Mouse (Mus musculus): ENCODE results near the gene Amn1. TPM values are rescaled to one million over a fixed set of nuclear protein-coding genes. Genes with fewer than 3 reads are reported as not detected.
A peak's percentile ranks its signal among the peaks of the same experiment; 100 is the strongest.
"Not testable (repeated sequence)": the region's sequence is repeated elsewhere in the genome, so short reads cannot be mapped to it uniquely, and the experiment has no call there.

Gene Amn1
- polyA plus RNA-seq, 1 experiment from 2014 or later = 39.1 TPM

- H3K27ac ChIP-seq (replicated peaks; ENCODE audit: low read depth, low read length); DNase-seq (ENCODE audit: low spot score); H3K9ac ChIP-seq (ENCODE audit: low read length); H3K27me3 ChIP-seq (ENCODE audit: control insufficient read depth, insufficient read depth, low read length); H3K4me2 ChIP-seq (ENCODE audit: low read depth, severe bottlenecking); H3K9me3 ChIP-seq (ENCODE audit: control insufficient read depth, low read length); H3K4me3 ChIP-seq (ENCODE audit: low read depth, low read length); H3K36me3 ChIP-seq (ENCODE audit: control insufficient read depth, insufficient read depth, low read length); H3K4me1 ChIP-seq (ENCODE audit: control insufficient read depth, insufficient read depth, low read length); ATAC-seq (ENCODE audit: insufficient number of reproducible peaks, low FRiP score, low TSS enrichment, low read depth): not testable (repeated sequence)
- 88% methylated on average over 5 of the region's 5 CpGs for WGBS
Measured at GRCm38 (mm10) chr6:149191951-149192350, 3.4 kb upstream of the Amn1 start.

GRCm38 (mm10) chr6:149189340-149189922, 919 bp upstream of the Amn1 start:
- H3K4me2 ChIP-seq (ENCODE audit: low read depth, severe bottlenecking) = no peak overlapping the region
- peaks cover 4% of the 10 kb centered on the region; the same call in 1 of the 2 replicates for H3K4me1 ChIP-seq (ENCODE audit: control insufficient read depth, insufficient read depth, low read length)
- ATAC-seq (ENCODE audit: insufficient number of reproducible peaks, low FRiP score, low TSS enrichment, low read depth) (no peak), DNase-seq (ENCODE audit: low spot score) (no peak)
- H3K9ac ChIP-seq (ENCODE audit: low read length) = no peak overlapping the region
- no peak overlapping the region for H3K27ac ChIP-seq (replicated peaks; ENCODE audit: low read depth, low read length)
- no peaks in the 10 kb centered on the region for H3K27me3 ChIP-seq (ENCODE audit: control insufficient read depth, insufficient read depth, low read length)
- H3K36me3 ChIP-seq (ENCODE audit: control insufficient read depth, insufficient read depth, low read length) = peaks cover 2% of the 10 kb centered on the region; the same call in 1 of the 2 replicates
- no peak overlapping the region for H3K4me3 ChIP-seq (ENCODE audit: low read depth, low read length)
- H3K9me3 ChIP-seq (ENCODE audit: control insufficient read depth, low read length) = no peaks in the 10 kb centered on the region
- 92% methylated on average over 16 of the region's 16 CpGs for WGBS

- peak overlapping the region; percentile 96 for H3K9ac ChIP-seq (ENCODE audit: low read length)
Measured at GRCm38 (mm10) chr6:149188925-149189257, 379 bp upstream of the Amn1 start.

GRCm38 (mm10) chr6:149187371-149187770, 1.1 kb downstream of the Amn1 start:
- Histone ChIP-seq H3K4me1 (ENCODE audit: control insufficient read depth, insufficient read depth, low read length) (peaks cover 4% of the 10 kb centered on the region; the same call in 1 of the 2 replicates), H3K27me3 (ENCODE audit: control insufficient read depth, insufficient read depth, low read length) (no peaks in the 10 kb centered on the region), H3K9ac (ENCODE audit: low read length) (no peak overlapping the region), H3K27ac (replicated peaks; ENCODE audit: low read depth, low read length) (no peak overlapping the region), H3K9me3 (ENCODE audit: control insufficient read depth, low read length) (no peaks in the 10 kb centered on the region; the same call in 1 of the 2 replicates), H3K36me3 (ENCODE audit: control insufficient read depth, insufficient read depth, low read length) (peaks cover 3% of the 10 kb centered on the region; the same call in 1 of the 2 replicates), H3K4me3 (ENCODE audit: low read depth, low read length) (peak overlapping the region; percentile 84), H3K4me2 (ENCODE audit: low read depth, severe bottlenecking) (peak overlapping the region; percentile 50)
- DNase-seq (ENCODE audit: low spot score) = no peak
- no peak for ATAC-seq (ENCODE audit: insufficient number of reproducible peaks, low FRiP score, low TSS enrichment, low read depth)
- WGBS = 80% methylated on average over 1 of the region's 1 CpGs

More at GRCm38 (mm10) chr6:149188925-149189257, 379 bp upstream of the Amn1 start:
- ATAC-seq (ENCODE audit: insufficient number of reproducible peaks, low FRiP score, low TSS enrichment, low read depth) (peak; percentile 76), DNase-seq (ENCODE audit: low spot score) (no peak)
- WGBS = 38% methylated on average over 8 of the region's 8 CpGs
- Histone ChIP-seq H3K4me1 (ENCODE audit: control insufficient read depth, insufficient read depth, low read length) (peaks cover 4% of the 10 kb centered on the region; the same call in 1 of the 2 replicates), H3K4me3 (ENCODE audit: low read depth, low read length) (peak overlapping the region; percentile 84), H3K9me3 (ENCODE audit: control insufficient read depth, low read length) (no peaks in the 10 kb centered on the region), H3K27me3 (ENCODE audit: control insufficient read depth, insufficient read depth, low read length) (no peaks in the 10 kb centered on the region), H3K4me2 (ENCODE audit: low read depth, severe bottlenecking) (peak overlapping the region; percentile 61), H3K27ac (replicated peaks; ENCODE audit: low read depth, low read length) (no peak overlapping the region), H3K36me3 (ENCODE audit: control insufficient read depth, insufficient read depth, low read length) (peaks cover 2% of the 10 kb centered on the region; the same call in 1 of the 2 replicates)

- no peak for ATAC-seq (ENCODE audit: insufficient number of reproducible peaks, low FRiP score, low TSS enrichment, low read depth)
- H3K4me3 ChIP-seq (ENCODE audit: low read depth, low read length) = no peak overlapping the region
- H3K9me3 ChIP-seq (ENCODE audit: control insufficient read depth, low read length) = no peaks in the 10 kb centered on the region; the same call in 1 of the 2 replicates
- H3K27me3 ChIP-seq (ENCODE audit: control insufficient read depth, insufficient read depth, low read length) = no peaks in the 10 kb centered on the region
- H3K9ac ChIP-seq (ENCODE audit: low read length) = no peak overlapping the region
- H3K4me2 ChIP-seq (ENCODE audit: low read depth, severe bottlenecking) = no peak overlapping the region
- peaks cover 4% of the 10 kb centered on the region; the same call in 1 of the 2 replicates for H3K4me1 ChIP-seq (ENCODE audit: control insufficient read depth, insufficient read depth, low read length)
- no peak overlapping the region for H3K27ac ChIP-seq (replicated peaks; ENCODE audit: low read depth, low read length)
- H3K36me3 ChIP-seq (ENCODE audit: control insufficient read depth, insufficient read depth, low read length) = peaks cover 9% of the 10 kb centered on the region; the same call in 1 of the 2 replicates
- no peak for DNase-seq (ENCODE audit: low spot score)
- WGBS = 93% methylated on average over 1 of the region's 1 CpGs
Measured at GRCm38 (mm10) chr6:149184007-149184406, 4.5 kb downstream of the Amn1 start.

- H3K9me3 ChIP-seq (ENCODE audit: control insufficient read depth, low read length) = no peaks in the 10 kb centered on the region; the same call in 1 of the 2 replicates
- H3K36me3 ChIP-seq (ENCODE audit: control insufficient read depth, insufficient read depth, low read length) = peaks cover 26% of the 10 kb centered on the region
- no peak overlapping the region for H3K4me3 ChIP-seq (ENCODE audit: low read depth, low read length)
- no peaks in the 10 kb centered on the region for H3K4me1 ChIP-seq (ENCODE audit: control insufficient read depth, insufficient read depth, low read length)
- ATAC-seq (ENCODE audit: insufficient number of reproducible peaks, low FRiP score, low TSS enrichment, low read depth) (no peak), DNase-seq (ENCODE audit: low spot score) (no peak)
- no peaks in the 10 kb centered on the region for H3K27me3 ChIP-seq (ENCODE audit: control insufficient read depth, insufficient read depth, low read length)
- no peak overlapping the region for H3K4me2 ChIP-seq (ENCODE audit: low read depth, severe bottlenecking)
- H3K27ac ChIP-seq (replicated peaks; ENCODE audit: low read depth, low read length) = no peak overlapping the region
- H3K9ac ChIP-seq (ENCODE audit: low read length) = no peak overlapping the region
Measured at GRCm38 (mm10) chr6:149179064-149179463, 9.4 kb downstream of the Amn1 start.

- Histone ChIP-seq H3K4me2 (ENCODE audit: low read depth, severe bottlenecking) (no peak overlapping the region), H3K27me3 (ENCODE audit: control insufficient read depth, insufficient read depth, low read length) (no peaks in the 10 kb centered on the region), H3K36me3 (ENCODE audit: control insufficient read depth, insufficient read depth, low read length) (peaks cover 22% of the 10 kb centered on the region), H3K27ac (replicated peaks; ENCODE audit: low read depth, low read length) (no peak overlapping the region), H3K9me3 (ENCODE audit: control insufficient read depth, low read length) (no peaks in the 10 kb centered on the region), H3K9ac (ENCODE audit: low read length) (no peak overlapping the region), H3K4me3 (ENCODE audit: low read depth, low read length) (no peak overlapping the region), H3K4me1 (ENCODE audit: control insufficient read depth, insufficient read depth, low read length) (no peaks in the 10 kb centered on the region)
- 93% methylated on average over 3 of the region's 3 CpGs for WGBS
- DNase-seq (ENCODE audit: low spot score) = no peak
- ATAC-seq (ENCODE audit: insufficient number of reproducible peaks, low FRiP score, low TSS enrichment, low read depth) = no peak
Measured at GRCm38 (mm10) chr6:149174932-149175570, 13.5 kb downstream of the Amn1 start.

GRCm38 (mm10) chr6:149173831-149174625, 14.5 kb downstream of the Amn1 start:
- H3K27me3 ChIP-seq (ENCODE audit: control insufficient read depth, insufficient read depth, low read length) = no peaks in the 10 kb centered on the region
- WGBS = 68% methylated on average over 4 of the region's 4 CpGs
- no peak overlapping the region for H3K4me3 ChIP-seq (ENCODE audit: low read depth, low read length)
- DNase-seq (ENCODE audit: low spot score) (no peak), ATAC-seq (ENCODE audit: insufficient number of reproducible peaks, low FRiP score, low TSS enrichment, low read depth) (no peak)
- H3K36me3 ChIP-seq (ENCODE audit: control insufficient read depth, insufficient read depth, low read length) = peaks cover 20% of the 10 kb centered on the region
- no peaks in the 10 kb centered on the region for H3K9me3 ChIP-seq (ENCODE audit: control insufficient read depth, low read length)
- no peak overlapping the region for H3K27ac ChIP-seq (replicated peaks; ENCODE audit: low read depth, low read length)
- no peak overlapping the region for H3K9ac ChIP-seq (ENCODE audit: low read length)
- no peak overlapping the region for H3K4me2 ChIP-seq (ENCODE audit: low read depth, severe bottlenecking)
- no peaks in the 10 kb centered on the region for H3K4me1 ChIP-seq (ENCODE audit: control insufficient read depth, insufficient read depth, low read length)

Measured in limb, embryonic 11.5 days (tissue).